Mouse (Mus musculus) erythroblast, embryonic 14.5 days (primary cell): ENCODE results near the gene Utrn.

Experiments
- GATA1 ChIP-seq: IDR thresholded peaks from 2 replicates; pipeline ENCODE4 v1.6.1; 2012; ENCODE audit warnings: low read length, inconsistent platforms, mixed read lengths
- TAL1 ChIP-seq: IDR thresholded peaks from 3 replicates; pipeline ENCODE4 v1.6.1; 2012; ENCODE audit warnings: low read length, inconsistent platforms, mixed read lengths

DNA sequence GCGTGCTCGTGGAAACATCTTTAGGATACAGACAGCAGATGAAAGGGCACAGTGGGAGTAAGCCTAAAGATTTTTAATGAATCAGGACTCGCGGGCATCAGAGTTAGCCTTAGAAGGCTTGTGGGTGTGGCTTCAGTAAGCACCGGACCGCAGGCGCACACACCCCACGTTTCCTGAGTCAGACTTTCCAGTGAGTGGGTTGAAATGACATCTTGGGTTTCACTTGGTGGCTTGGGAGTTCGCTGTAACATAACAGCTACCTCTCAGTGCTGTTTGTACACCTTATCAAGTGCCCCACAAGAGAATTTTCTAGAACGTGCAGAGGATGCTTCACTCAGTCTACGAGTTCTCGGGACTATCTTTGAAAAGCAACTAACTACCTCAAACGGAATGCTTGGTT is 19.2 kb upstream of the Utrn start:
- no peak for TF ChIP-seq GATA1
- no peak for TF ChIP-seq TAL1
